Mouse (Mus musculus) layer of hippocampus, postnatal 25 days (tissue): ENCODE results near the gene Bub1b. TPM values are rescaled to one million over a fixed set of nuclear protein-coding genes. Genes with fewer than 3 reads are reported as not detected.

Experiments used
- total RNA-seq, 2 experiments: library from RNA; stranded (reverse); gene quantifications; 2 replicates each; pipeline ENCODE4 v1.2.3; 2021

Bub1b gene
- total RNA-seq, 2 experiments from 2014 or later, result 2.0 to 2.4 TPM

Other genes with a start within 250 kb of the Bub1b start
- gene Gpr176, start 224.8 kb upstream of the Bub1b start, total RNA-seq, result 10 to 100 TPM; 12.5 to 13.1 TPM
- 10 to 100 TPM; 18.4 to 24.8 TPM for gene Eif2ak4, start 209.6 kb upstream of the Bub1b start, total RNA-seq
- 100 to 1,000 TPM; 163 to 201 TPM for gene Srp14, start 118.5 kb upstream of the Bub1b start, total RNA-seq
- 1 to 10 TPM; 4.0 to 5.0 TPM for gene Bmf, start 48.5 kb upstream of the Bub1b start, total RNA-seq
- gene Pak6, start 65.1 kb downstream of the Bub1b start, total RNA-seq, result 10 to 100 TPM; 50.5 to 58.0 TPM
- gene Ankrd63, start 105.8 kb downstream of the Bub1b start, total RNA-seq, result 10 to 100 TPM; 17.7 to 17.9 TPM
- gene Plcb2, start 130.2 kb downstream of the Bub1b start, total RNA-seq, result 1 to 10 TPM; 2.0 to 2.4 TPM
- 10 to 100 TPM; 58.3 to 64.5 TPM for gene Inafm2, start 147.5 kb downstream of the Bub1b start, total RNA-seq
- gene Ccdc9b, start 164.4 kb downstream of the Bub1b start, total RNA-seq, result 1 to 10 TPM; 4.9 to 6.7 TPM
- gene Phgr1, start 174.6 kb downstream of the Bub1b start, total RNA-seq, result not detected
- 100 to 1,000 TPM; 255 to 263 TPM for gene Disp2, start 181.5 kb downstream of the Bub1b start, total RNA-seq
- gene Knstrn, start 215.8 kb downstream of the Bub1b start, total RNA-seq, result 1 to 10 TPM; 1.7 to 2.1 TPM